In genomic region chr9:40268040-40268747, GRCm38 (mm10) we compare ENCODE assay signal across 8 mouse cellular contexts. TPM values are rescaled to one million over a fixed set of nuclear protein-coding genes. Genes with fewer than 3 reads are reported as not detected.
DNase-seq lines count a peak whose midpoint lies in the region; ATAC-seq lines count a peak whose summit lies in the region.

No protein-coding gene starts in this region.

- no peaks in the 10 kb centered on the region for H3K9me3 ChIP-seq in hindbrain, embryonic 16.5 days (ENCODE audit: control insufficient read depth, low read length)
- H3K9me3 ChIP-seq in neural tube, embryonic 13.5 days = no peaks in the 10 kb centered on the region

- peak overlapping the region; percentile 74 for H3K4me2 ChIP-seq in hindbrain, embryonic 16.5 days (ENCODE audit: low read length)
- H3K4me2 ChIP-seq in neural tube, embryonic 13.5 days = peak overlapping the region; percentile 70

- DNase-seq in kidney, postnatal 10 days = peak; percentile 13
- no peak for DNase-seq in kidney, postnatal 25 days
- peak; percentile 4 for DNase-seq in embryo, embryonic 9.5 days (ENCODE audit: extremely low spot score)
- DNase-seq in thymus, postnatal 36 days = no peak
- no peak for DNase-seq in adrenal gland, postnatal 25 days
- DNase-seq in liver = no peak

- WGBS in hindbrain, embryonic 16.5 days = 7% methylated on average over 21 of the region's 21 CpGs
- 17% methylated on average over 21 of the region's 21 CpGs for WGBS in neural tube, embryonic 13.5 days

- peak overlapping the region; percentile 70 for H3K9ac ChIP-seq in hindbrain, embryonic 16.5 days (ENCODE audit: low read depth, low read length)
- peak overlapping the region; percentile 75 for H3K9ac ChIP-seq in neural tube, embryonic 13.5 days

- ATAC-seq in hindbrain, embryonic 16.5 days = no peak
- ATAC-seq in neural tube, embryonic 13.5 days (ENCODE audit: low read depth) = no peak

- H3K27ac ChIP-seq in hindbrain, embryonic 16.5 days (ENCODE audit: low read depth, low read length) = peak overlapping the region; percentile 82
- peak overlapping the region; percentile 82 for H3K27ac ChIP-seq in neural tube, embryonic 13.5 days (replicated peaks)

- H3K36me3 ChIP-seq in hindbrain, embryonic 16.5 days (ENCODE audit: control insufficient read depth, insufficient read depth, low read length) = no peaks in the 10 kb centered on the region
- H3K36me3 ChIP-seq in neural tube, embryonic 13.5 days = no peaks in the 10 kb centered on the region

- peaks cover 25% of the 10 kb centered on the region for H3K4me1 ChIP-seq in hindbrain, embryonic 16.5 days (ENCODE audit: control insufficient read depth, insufficient read depth, low read depth, low read length)
- peaks cover 39% of the 10 kb centered on the region for H3K4me1 ChIP-seq in neural tube, embryonic 13.5 days (replicated peaks)

- no peaks in the 10 kb centered on the region for H3K27me3 ChIP-seq in hindbrain, embryonic 16.5 days (replicated peaks; ENCODE audit: control insufficient read depth, insufficient read depth, low read length)
- no peaks in the 10 kb centered on the region for H3K27me3 ChIP-seq in neural tube, embryonic 13.5 days

- peak overlapping the region; percentile 69 for H3K4me3 ChIP-seq in hindbrain, embryonic 16.5 days (ENCODE audit: low read length)
- peak overlapping the region; percentile 55 for H3K4me3 ChIP-seq in neural tube, embryonic 13.5 days

RNA-seq across cellular contexts. Expression of gene Scn3b, which starts 0.8 kb away (rescaled TPM):
- polyA plus RNA-seq in hindbrain, embryonic 16.5 days (2015; fragmentation: Nextera tagmentation; extraction: Ambion mirVana) = 151 and 167 TPM in 2 replicates
- 115 and 121 TPM in 2 replicates for polyA plus RNA-seq in neural tube, embryonic 13.5 days (2015; fragmentation: Nextera tagmentation; extraction: Ambion mirVana)
- 4.0 and 6.1 TPM in 2 replicates for total RNA-seq in adrenal gland, postnatal 25 days (2021)

Comparison
In these comparisons a context has a peak if more than half of its experiments do, and no peak if none do; other contexts are left out.
1. DNase-seq: peak in kidney, postnatal 10 days (single experiment) and embryo, embryonic 9.5 days (single experiment); none in kidney, postnatal 25 days (0 of 2), thymus, postnatal 36 days (0 of 2), adrenal gland, postnatal 25 days (single experiment) and liver (single experiment).